Mouse (Mus musculus): ENCODE measurements around the gene Myo5a. TPM values are rescaled to one million over a fixed set of nuclear protein-coding genes. Genes with fewer than 3 reads are reported as not detected.

The Myo5a gene
- polyA plus RNA-seq, 1 experiment from 2014 or later: 23.5 TPM

- Histone ChIP-seq H3K9me3 (replicated peaks; ENCODE audit: control insufficient read depth, low read length) (no peaks in the 10 kb centered on the region), H3K4me3 (ENCODE audit: low read depth, low read length) (no peak overlapping the region), H3K4me1 (ENCODE audit: control insufficient read depth, insufficient read depth, low read length) (no peaks in the 10 kb centered on the region), H3K27me3 (ENCODE audit: control insufficient read depth, insufficient read depth, low read length) (no peaks in the 10 kb centered on the region), H3K27ac (replicated peaks; ENCODE audit: low read depth, low read length) (no peak overlapping the region), H3K9ac (replicated peaks; ENCODE audit: low read length) (no peak overlapping the region), H3K4me2 (ENCODE audit: low read depth, low read length) (no peak overlapping the region), H3K36me3 (replicated peaks; ENCODE audit: control insufficient read depth, insufficient read depth, low read depth, low read length) (no peaks in the 10 kb centered on the region)
- WGBS: 72% methylated on average over 4 of the region's 4 CpGs
- no peak for DNase-seq (ENCODE audit: low spot score)
- no peak for ATAC-seq (replicated peaks; ENCODE audit: insufficient number of reproducible peaks, low FRiP score, low TSS enrichment, low read depth)
These were observed 34.9 kb upstream of the Myo5a start for GRCm38 (mm10) chr9:75035944-75036343.

- H3K27ac ChIP-seq (replicated peaks; ENCODE audit: low read depth, low read length): peak within 1 kb of the TSS; percentile 47
- H3K36me3 ChIP-seq (replicated peaks; ENCODE audit: control insufficient read depth, insufficient read depth, low read depth, low read length): no peaks in the 10 kb centered on the region
- DNase-seq (ENCODE audit: low spot score) (peak; percentile 94), ATAC-seq (replicated peaks; ENCODE audit: insufficient number of reproducible peaks, low FRiP score, low TSS enrichment, low read depth) (peak; percentile 94)
- H3K9me3 ChIP-seq (replicated peaks; ENCODE audit: control insufficient read depth, low read length): no peaks in the 10 kb centered on the region
- H3K27me3 ChIP-seq (ENCODE audit: control insufficient read depth, insufficient read depth, low read length): no peaks in the 10 kb centered on the region
- under 1% methylated on average over 70 of the region's 73 CpGs for WGBS
- H3K9ac ChIP-seq (replicated peaks; ENCODE audit: low read length): peak within 1 kb of the TSS; percentile 93
- no peaks in the 10 kb centered on the region for H3K4me1 ChIP-seq (ENCODE audit: control insufficient read depth, insufficient read depth, low read length)
- H3K4me2 ChIP-seq (ENCODE audit: low read depth, low read length): peak within 1 kb of the TSS; percentile 49
- peak within 1 kb of the TSS; percentile 96 for H3K4me3 ChIP-seq (ENCODE audit: low read depth, low read length)
These were observed 33.1 kb upstream of the Myo5a start, which contains the start of gene Arpp19 for GRCm38 (mm10) chr9:75037451-75038356. TSS of gene Arpp19 (plus strand) at chr9:75037614.

- Histone ChIP-seq H3K9ac (replicated peaks; ENCODE audit: low read length) (peak overlapping the region; percentile 93), H3K4me2 (ENCODE audit: low read depth, low read length) (peak overlapping the region; percentile 49), H3K4me3 (ENCODE audit: low read depth, low read length) (peak overlapping the region; percentile 96), H3K9me3 (replicated peaks; ENCODE audit: control insufficient read depth, low read length) (no peaks in the 10 kb centered on the region), H3K4me1 (ENCODE audit: control insufficient read depth, insufficient read depth, low read length) (no peaks in the 10 kb centered on the region), H3K36me3 (replicated peaks; ENCODE audit: control insufficient read depth, insufficient read depth, low read depth, low read length) (no peaks in the 10 kb centered on the region), H3K27ac (replicated peaks; ENCODE audit: low read depth, low read length) (no peak overlapping the region), H3K27me3 (ENCODE audit: control insufficient read depth, insufficient read depth, low read length) (no peaks in the 10 kb centered on the region)
- whole genome bisulfite sequencing: 1% methylated on average over 10 of the region's 10 CpGs
- ATAC-seq (replicated peaks; ENCODE audit: insufficient number of reproducible peaks, low FRiP score, low TSS enrichment, low read depth) (no peak), DNase-seq (ENCODE audit: low spot score) (no peak)
These were observed 32.5 kb upstream of the Myo5a start for GRCm38 (mm10) chr9:75038357-75038688.

GRCm38 (mm10) chr9:75040566-75040965, 30.2 kb upstream of the Myo5a start:
- no peak for ATAC-seq (replicated peaks; ENCODE audit: insufficient number of reproducible peaks, low FRiP score, low TSS enrichment, low read depth)
- H3K36me3 ChIP-seq (replicated peaks; ENCODE audit: control insufficient read depth, insufficient read depth, low read depth, low read length): no peaks in the 10 kb centered on the region
- H3K4me1 ChIP-seq (ENCODE audit: control insufficient read depth, insufficient read depth, low read length): no peaks in the 10 kb centered on the region
- H3K9me3 ChIP-seq (replicated peaks; ENCODE audit: control insufficient read depth, low read length): no peaks in the 10 kb centered on the region
- H3K4me2 ChIP-seq (ENCODE audit: low read depth, low read length): no peak overlapping the region
- WGBS: 79% methylated on average over 2 of the region's 2 CpGs
- H3K4me3 ChIP-seq (ENCODE audit: low read depth, low read length): no peak overlapping the region
- no peak overlapping the region for H3K9ac ChIP-seq (replicated peaks; ENCODE audit: low read length)
- no peak overlapping the region for H3K27ac ChIP-seq (replicated peaks; ENCODE audit: low read depth, low read length)
- no peak for DNase-seq (ENCODE audit: low spot score)
- H3K27me3 ChIP-seq (ENCODE audit: control insufficient read depth, insufficient read depth, low read length): no peaks in the 10 kb centered on the region

GRCm38 (mm10) chr9:75041840-75042525, 28.8 kb upstream of the Myo5a start:
- Histone ChIP-seq H3K4me3 (ENCODE audit: low read depth, low read length) (no peak overlapping the region), H3K27me3 (ENCODE audit: control insufficient read depth, insufficient read depth, low read length) (no peaks in the 10 kb centered on the region), H3K4me2 (ENCODE audit: low read depth, low read length) (no peak overlapping the region), H3K9me3 (replicated peaks; ENCODE audit: control insufficient read depth, low read length) (no peaks in the 10 kb centered on the region), H3K9ac (replicated peaks; ENCODE audit: low read length) (no peak overlapping the region), H3K4me1 (ENCODE audit: control insufficient read depth, insufficient read depth, low read length) (no peaks in the 10 kb centered on the region), H3K36me3 (replicated peaks; ENCODE audit: control insufficient read depth, insufficient read depth, low read depth, low read length) (no peaks in the 10 kb centered on the region; the same call in 1 of the 2 replicates), H3K27ac (replicated peaks; ENCODE audit: low read depth, low read length) (no peak overlapping the region)
- WGBS: 89% methylated on average over 2 of the region's 2 CpGs
- DNase-seq (ENCODE audit: low spot score) (no peak), ATAC-seq (replicated peaks; ENCODE audit: insufficient number of reproducible peaks, low FRiP score, low TSS enrichment, low read depth) (no peak)

GRCm38 (mm10) chr9:75043191-75043590, 27.6 kb upstream of the Myo5a start:
- Histone ChIP-seq H3K4me2 (ENCODE audit: low read depth, low read length) (no peak overlapping the region), H3K9ac (replicated peaks; ENCODE audit: low read length) (no peak overlapping the region), H3K27me3 (ENCODE audit: control insufficient read depth, insufficient read depth, low read length) (no peaks in the 10 kb centered on the region), H3K27ac (replicated peaks; ENCODE audit: low read depth, low read length) (no peak overlapping the region), H3K36me3 (replicated peaks; ENCODE audit: control insufficient read depth, insufficient read depth, low read depth, low read length) (no peaks in the 10 kb centered on the region; the same call in 1 of the 2 replicates), H3K4me1 (ENCODE audit: control insufficient read depth, insufficient read depth, low read length) (no peaks in the 10 kb centered on the region), H3K9me3 (replicated peaks; ENCODE audit: control insufficient read depth, low read length) (no peaks in the 10 kb centered on the region), H3K4me3 (ENCODE audit: low read depth, low read length) (no peak overlapping the region)
- 93% methylated on average over 2 of the region's 2 CpGs for WGBS
- no peak for ATAC-seq (replicated peaks; ENCODE audit: insufficient number of reproducible peaks, low FRiP score, low TSS enrichment, low read depth)
- no peak for DNase-seq (ENCODE audit: low spot score)

- Histone ChIP-seq H3K36me3 (replicated peaks; ENCODE audit: control insufficient read depth, insufficient read depth, low read depth, low read length) (no peaks in the 10 kb centered on the region; the same call in 1 of the 2 replicates), H3K9ac (replicated peaks; ENCODE audit: low read length) (no peak overlapping the region), H3K4me2 (ENCODE audit: low read depth, low read length) (no peak overlapping the region), H3K4me3 (ENCODE audit: low read depth, low read length) (no peak overlapping the region), H3K4me1 (ENCODE audit: control insufficient read depth, insufficient read depth, low read length) (no peaks in the 10 kb centered on the region), H3K27me3 (ENCODE audit: control insufficient read depth, insufficient read depth, low read length) (no peaks in the 10 kb centered on the region), H3K9me3 (replicated peaks; ENCODE audit: control insufficient read depth, low read length) (no peaks in the 10 kb centered on the region), H3K27ac (replicated peaks; ENCODE audit: low read depth, low read length) (no peak overlapping the region)
- DNase-seq (ENCODE audit: low spot score): no peak
- no peak for ATAC-seq (replicated peaks; ENCODE audit: insufficient number of reproducible peaks, low FRiP score, low TSS enrichment, low read depth)
These were observed 23.7 kb upstream of the Myo5a start for GRCm38 (mm10) chr9:75047079-75047478.

GRCm38 (mm10) chr9:75049100-75049499, 21.7 kb upstream of the Myo5a start:
- H3K36me3 ChIP-seq (replicated peaks; ENCODE audit: control insufficient read depth, insufficient read depth, low read depth, low read length): no peaks in the 10 kb centered on the region; the same call in 1 of the 2 replicates
- ATAC-seq (replicated peaks; ENCODE audit: insufficient number of reproducible peaks, low FRiP score, low TSS enrichment, low read depth): no peak
- WGBS: 88% methylated on average over 3 of the region's 3 CpGs

More at GRCm38 (mm10) chr9:75049100-75049499, 21.7 kb upstream of the Myo5a start:
- Histone ChIP-seq H3K4me3 (ENCODE audit: low read depth, low read length) (no peak overlapping the region), H3K4me2 (ENCODE audit: low read depth, low read length) (no peak overlapping the region), H3K4me1 (ENCODE audit: control insufficient read depth, insufficient read depth, low read length) (no peaks in the 10 kb centered on the region), H3K27me3 (ENCODE audit: control insufficient read depth, insufficient read depth, low read length) (no peaks in the 10 kb centered on the region), H3K9ac (replicated peaks; ENCODE audit: low read length) (no peak overlapping the region), H3K9me3 (replicated peaks; ENCODE audit: control insufficient read depth, low read length) (no peaks in the 10 kb centered on the region), H3K27ac (replicated peaks; ENCODE audit: low read depth, low read length) (no peak overlapping the region)
- no peak for DNase-seq (ENCODE audit: low spot score)
